Mouse (Mus musculus): ENCODE results near the gene Nipa1. TPM values are rescaled to one million over a fixed set of nuclear protein-coding genes. Genes with fewer than 3 reads are reported as not detected.

Gene Nipa1
- polyA plus RNA-seq, 1 experiment = 3.6 TPM

DNA sequence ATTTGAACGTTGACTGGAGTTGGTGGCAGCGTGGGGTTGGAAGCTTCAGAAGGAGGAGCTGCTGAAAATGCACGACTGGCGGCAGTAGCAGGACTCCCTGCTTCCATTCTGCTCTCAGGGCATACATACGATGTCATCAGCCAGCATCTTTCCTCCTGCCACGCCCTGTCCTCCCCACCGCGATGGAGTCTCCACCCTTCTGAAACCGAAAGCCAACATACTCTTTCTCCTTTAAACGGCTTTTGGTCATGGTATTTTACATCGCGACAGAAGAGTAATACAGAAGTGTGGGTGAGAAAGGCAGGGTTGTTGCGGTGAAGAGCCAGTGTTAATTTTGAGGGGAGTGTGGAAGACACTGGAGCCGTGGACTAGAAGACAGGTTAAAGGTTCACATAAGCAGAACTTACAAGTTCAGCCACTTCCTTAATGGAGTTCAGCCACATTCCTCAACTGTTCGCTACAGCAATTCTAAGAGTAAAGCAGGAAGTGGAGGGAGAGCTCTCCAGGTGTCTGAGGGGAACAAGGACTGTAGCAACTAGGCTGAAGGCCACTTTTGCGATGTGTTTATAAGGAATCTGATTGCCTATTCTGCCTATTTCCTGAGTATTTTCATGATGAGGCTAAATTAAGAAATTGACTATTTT is 51.4 kb downstream of the Nipa1 start:
- H3K36me3 ChIP-seq (ENCODE audit: control insufficient read depth, insufficient read depth, low read length) = no peaks in the 10 kb centered on the region
- TF ChIP-seq CTCF (conservative IDR thresholded peaks at IDR 0.05; ENCODE audit: insufficient read depth, insufficient read length, low read depth, low read length) = no peak
- TF ChIP-seq POLR2A (IDR thresholded peaks at IDR 0.05; ENCODE audit: low read depth, low read length) = no peak
- peaks cover 3% of the 10 kb centered on the region; the same call in 1 of the 2 replicates for H3K4me1 ChIP-seq (ENCODE audit: control insufficient read depth, insufficient read depth, low read length)
- H3K27ac ChIP-seq (ENCODE audit: insufficient read depth, low read depth, low read length) = no peak overlapping the region
- peak overlapping the region; percentile 38 for H3K4me3 ChIP-seq (ENCODE audit: insufficient read depth, low read depth, low read length)
- DNase-seq = no peak
- H3K27me3 ChIP-seq (replicated peaks; ENCODE audit: control insufficient read depth, insufficient read depth, low read length) = no peaks in the 10 kb centered on the region
- WGBS = 36% methylated on average over 16 of the region's 16 CpGs

GRCm38 (mm10) chr7:55966866-55967460 is 52.8 kb downstream of the Nipa1 start:
- Histone ChIP-seq H3K36me3 (ENCODE audit: control insufficient read depth, insufficient read depth, low read length) (no peaks in the 10 kb centered on the region), H3K27me3 (replicated peaks; ENCODE audit: control insufficient read depth, insufficient read depth, low read length) (no peaks in the 10 kb centered on the region), H3K27ac (ENCODE audit: insufficient read depth, low read depth, low read length) (no peak overlapping the region), H3K4me3 (ENCODE audit: insufficient read depth, low read depth, low read length) (no peak overlapping the region), H3K4me1 (ENCODE audit: control insufficient read depth, insufficient read depth, low read length) (peaks cover 5% of the 10 kb centered on the region; the same call in 1 of the 2 replicates)
- WGBS = 34% methylated on average over 3 of the region's 3 CpGs
- TF ChIP-seq POLR2A (IDR thresholded peaks at IDR 0.05; ENCODE audit: low read depth, low read length) (no peak), CTCF (conservative IDR thresholded peaks at IDR 0.05; ENCODE audit: insufficient read depth, insufficient read length, low read depth, low read length) (no peak)
- peak; percentile 13 for DNase-seq

GRCm38 (mm10) chr7:55962004-55962908 is 57.5 kb downstream of the Nipa1 start, which contains the start of gene Nipa2:
Nipa2 (minus strand) TSS chr7:55962476.
- peaks cover 3% of the 10 kb centered on the region; the same call in 1 of the 2 replicates for H3K4me1 ChIP-seq (ENCODE audit: control insufficient read depth, insufficient read depth, low read length)
- peak; percentile 58 for TF ChIP-seq POLR2A (IDR thresholded peaks at IDR 0.05; ENCODE audit: low read depth, low read length)
- no peak for TF ChIP-seq CTCF (conservative IDR thresholded peaks at IDR 0.05; ENCODE audit: insufficient read depth, insufficient read length, low read depth, low read length)
- no peaks in the 10 kb centered on the region for H3K36me3 ChIP-seq (ENCODE audit: control insufficient read depth, insufficient read depth, low read length)
- peak within 1 kb of the TSS; percentile 91 for H3K4me3 ChIP-seq (ENCODE audit: insufficient read depth, low read depth, low read length)
- H3K27ac ChIP-seq (ENCODE audit: insufficient read depth, low read depth, low read length) = peak within 1 kb of the TSS; percentile 94
- no peaks in the 10 kb centered on the region for H3K27me3 ChIP-seq (replicated peaks; ENCODE audit: control insufficient read depth, insufficient read depth, low read length)
- peak; percentile 95 for DNase-seq
- WGBS = under 1% methylated on average over 70 of the region's 70 CpGs

- no peak for DNase-seq
- Histone ChIP-seq H3K4me3 (ENCODE audit: insufficient read depth, low read depth, low read length) (no peak overlapping the region), H3K4me1 (ENCODE audit: control insufficient read depth, insufficient read depth, low read length) (0 out of 2 replicates have a peak, but pooled peaks cover 2% of the 10 kb centered on the region), H3K27me3 (replicated peaks; ENCODE audit: control insufficient read depth, insufficient read depth, low read length) (no peaks in the 10 kb centered on the region), H3K27ac (ENCODE audit: insufficient read depth, low read depth, low read length) (no peak overlapping the region), H3K36me3 (ENCODE audit: control insufficient read depth, insufficient read depth, low read length) (no peaks in the 10 kb centered on the region)
- 98% methylated on average over 1 of the region's 1 CpGs for WGBS
- TF ChIP-seq CTCF (conservative IDR thresholded peaks at IDR 0.05; ENCODE audit: insufficient read depth, insufficient read length, low read depth, low read length) = no peak
Observed at GRCm38 (mm10) chr7:55960506-55960905, 59.2 kb downstream of the Nipa1 start.

GRCm38 (mm10) chr7:55959801-55960200 is 60.0 kb downstream of the Nipa1 start:
- 94% methylated on average over 3 of the region's 3 CpGs for WGBS

DNA sequence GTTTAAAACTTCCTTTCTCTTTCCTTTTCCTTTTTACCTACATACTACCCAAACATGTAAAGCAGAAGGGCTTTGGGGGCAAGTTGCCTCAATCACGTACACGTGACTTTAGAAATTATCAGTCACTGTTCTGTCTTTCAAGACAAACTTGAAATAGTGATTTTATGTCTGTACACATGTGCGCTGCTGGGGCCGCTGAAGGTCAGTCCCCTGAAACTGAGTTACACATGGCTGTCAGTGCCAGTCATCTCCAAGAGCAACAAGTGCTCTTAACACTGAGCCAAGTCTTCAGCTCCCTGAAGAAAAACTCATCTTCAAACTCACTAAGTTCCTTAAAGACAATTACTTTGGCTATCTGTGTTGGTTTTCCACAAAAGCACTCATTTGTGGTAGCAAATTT is 61.8 kb downstream of the Nipa1 start:
- no peak for DNase-seq
- TF ChIP-seq CTCF (conservative IDR thresholded peaks at IDR 0.05; ENCODE audit: insufficient read depth, insufficient read length, low read depth, low read length) (no peak), POLR2A (IDR thresholded peaks at IDR 0.05; ENCODE audit: low read depth, low read length) (no peak)
- Histone ChIP-seq H3K4me3 (ENCODE audit: insufficient read depth, low read depth, low read length) (no peak overlapping the region), H3K27ac (ENCODE audit: insufficient read depth, low read depth, low read length) (no peak overlapping the region), H3K4me1 (ENCODE audit: control insufficient read depth, insufficient read depth, low read length) (no peaks in the 10 kb centered on the region), H3K27me3 (replicated peaks; ENCODE audit: control insufficient read depth, insufficient read depth, low read length) (no peaks in the 10 kb centered on the region), H3K36me3 (ENCODE audit: control insufficient read depth, insufficient read depth, low read length) (no peaks in the 10 kb centered on the region)
- 90% methylated on average over 4 of the region's 4 CpGs for WGBS

More at GRCm38 (mm10) chr7:55959801-55960200, 60.0 kb downstream of the Nipa1 start:
- Histone ChIP-seq H3K27me3 (replicated peaks; ENCODE audit: control insufficient read depth, insufficient read depth, low read length) (no peaks in the 10 kb centered on the region), H3K4me1 (ENCODE audit: control insufficient read depth, insufficient read depth, low read length) (0 out of 2 replicates have a peak, but pooled peaks cover 2% of the 10 kb centered on the region), H3K27ac (ENCODE audit: insufficient read depth, low read depth, low read length) (no peak overlapping the region), H3K36me3 (ENCODE audit: control insufficient read depth, insufficient read depth, low read length) (no peaks in the 10 kb centered on the region), H3K4me3 (ENCODE audit: insufficient read depth, low read depth, low read length) (no peak overlapping the region)
- DNase-seq = no peak
- TF ChIP-seq POLR2A (IDR thresholded peaks at IDR 0.05; ENCODE audit: low read depth, low read length) (no peak), CTCF (conservative IDR thresholded peaks at IDR 0.05; ENCODE audit: insufficient read depth, insufficient read length, low read depth, low read length) (no peak)
